Mouse (Mus musculus) mature B cell (primary cell): ENCODE data around the gene 2310022B05Rik.

ENCODE experiments used
- in situ Hi-C: fragments of 300-500 bp; cut with MboI; formaldehyde crosslinking; loops from 2 replicates; pipeline ENCODE4 v1.14.3; 2019

The 2310022B05Rik gene

DNA sequence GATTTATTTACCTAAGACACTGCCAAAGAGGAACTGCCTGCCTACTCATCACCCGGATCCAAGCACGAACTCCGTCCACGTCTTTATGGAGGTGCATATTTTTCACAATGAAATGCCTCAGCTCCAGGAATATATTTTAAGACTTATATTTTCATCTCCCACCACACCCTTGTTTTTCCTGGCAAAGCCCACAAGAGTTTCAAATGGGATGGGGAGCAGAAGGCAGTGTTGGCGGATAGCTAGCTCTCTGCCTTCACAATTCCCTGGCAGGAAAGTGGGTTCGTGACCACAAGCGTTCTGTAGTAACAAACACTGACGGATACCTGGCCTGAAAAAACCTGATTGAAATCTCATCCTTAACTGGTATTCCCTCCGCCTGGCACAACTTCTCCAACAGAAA, 1.4 kb downstream of the 2310022B05Rik start:
- in situ Hi-C loops, result no loop called here

DNA sequence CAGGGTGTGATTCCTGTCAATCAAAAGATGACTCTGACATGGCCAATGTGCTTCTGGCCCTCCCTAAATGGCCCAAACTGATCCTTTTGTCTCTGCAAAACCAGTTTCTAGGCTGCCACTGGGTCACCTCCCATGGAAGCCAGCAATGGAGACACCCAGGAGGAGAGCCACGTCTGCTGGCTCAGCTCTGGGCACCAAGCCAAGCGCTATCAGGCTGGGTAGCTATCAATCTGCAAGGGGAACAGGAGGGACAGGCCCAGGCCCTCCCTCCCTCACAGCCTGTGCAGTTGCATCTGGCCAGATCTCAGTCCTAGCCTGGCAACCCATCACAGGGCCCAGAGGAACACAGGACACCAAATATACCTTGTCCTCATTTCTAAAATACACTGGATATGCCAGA, 4.8 kb downstream of the 2310022B05Rik start:
- in situ Hi-C loops, result no loop called here

DNA sequence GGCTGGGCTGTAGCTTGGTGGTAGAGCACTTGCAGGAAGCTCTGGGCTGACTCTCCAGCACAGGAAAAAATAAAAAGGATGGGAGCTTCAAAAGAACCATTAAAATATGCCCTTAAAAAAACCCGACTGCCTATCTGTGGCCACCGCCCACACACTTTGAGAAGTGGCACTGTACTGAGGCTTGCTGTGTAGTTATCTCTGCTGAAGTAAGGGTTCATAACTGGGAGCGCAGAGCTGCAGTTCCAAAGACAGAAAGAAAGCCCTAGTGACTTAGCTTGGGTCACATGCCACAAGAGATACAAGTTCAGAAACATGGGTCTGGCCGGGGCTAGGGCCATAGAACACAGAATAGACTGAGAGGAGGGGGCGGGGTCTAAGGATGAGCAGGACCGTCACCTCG, 5.2 kb downstream of the 2310022B05Rik start:
- in situ Hi-C loops, result no loop called here

DNA sequence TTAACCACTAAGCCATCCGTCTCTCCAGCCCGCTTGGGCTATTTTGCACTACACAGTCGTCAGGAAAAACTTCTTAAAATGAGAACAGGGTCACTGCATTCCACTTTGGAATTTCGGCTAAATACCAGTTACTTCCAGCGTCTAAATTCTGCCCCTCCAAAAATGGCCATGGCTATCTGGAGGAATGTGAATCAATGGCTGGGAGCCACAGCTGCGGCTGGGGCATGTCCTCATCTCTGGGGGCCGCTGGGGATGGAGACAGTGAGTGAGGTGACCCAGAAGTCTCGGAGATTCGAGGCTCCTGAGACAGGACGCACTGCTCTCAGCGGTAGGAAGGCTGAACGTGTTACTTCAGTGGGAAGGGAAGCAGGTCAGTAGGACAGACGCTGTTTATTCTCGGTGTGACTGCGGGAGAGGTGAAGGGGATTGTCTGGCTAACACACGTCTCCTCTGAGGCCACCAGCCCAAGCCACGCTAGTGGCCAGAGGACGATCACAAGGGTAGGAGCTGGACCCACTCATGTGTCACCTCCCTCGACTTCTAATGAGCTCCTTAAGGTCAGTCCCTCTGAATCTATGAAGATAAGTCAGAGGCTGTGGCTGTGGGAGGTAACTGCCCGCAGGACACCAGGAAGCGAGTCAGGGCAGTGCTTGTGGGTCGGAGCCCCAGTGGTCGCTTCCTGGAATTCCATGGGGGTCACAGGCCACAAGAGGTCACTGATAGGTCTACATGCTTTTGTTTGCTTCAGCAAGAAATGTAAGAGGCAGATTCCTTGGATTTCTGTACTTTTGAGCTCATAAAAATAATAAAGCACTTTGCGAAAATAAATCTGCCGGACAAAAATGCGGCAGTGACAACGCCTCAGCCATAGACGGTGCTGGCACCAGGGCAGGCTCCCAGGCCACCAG, 9.3 kb downstream of the 2310022B05Rik start:
- in situ Hi-C loops, result no loop called here

GRCm38 (mm10) chr8:124652546-124652945, 10.6 kb downstream of the 2310022B05Rik start:
- in situ Hi-C loops, result no loop called here

DNA sequence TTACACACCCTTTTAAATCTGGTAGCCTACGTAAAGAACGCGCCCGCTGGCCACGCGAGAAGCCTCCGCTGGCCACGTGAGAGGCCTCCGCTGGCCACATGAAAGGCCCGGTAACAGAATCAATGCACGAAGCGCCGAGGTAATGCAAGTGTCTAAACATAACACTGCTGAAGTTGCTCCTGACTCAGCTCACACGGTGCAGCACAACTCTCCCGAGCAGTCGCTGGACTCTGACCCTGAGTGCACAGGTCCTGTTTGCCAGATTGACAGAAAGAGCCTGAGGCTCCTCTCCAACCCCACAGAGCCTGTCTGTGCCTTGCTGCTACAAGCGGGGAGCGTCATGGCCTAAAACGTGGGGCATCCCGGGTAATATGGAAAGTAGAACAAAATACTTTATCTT, 11.4 kb downstream of the 2310022B05Rik start:
- in situ Hi-C loops, result no loop called here

DNA sequence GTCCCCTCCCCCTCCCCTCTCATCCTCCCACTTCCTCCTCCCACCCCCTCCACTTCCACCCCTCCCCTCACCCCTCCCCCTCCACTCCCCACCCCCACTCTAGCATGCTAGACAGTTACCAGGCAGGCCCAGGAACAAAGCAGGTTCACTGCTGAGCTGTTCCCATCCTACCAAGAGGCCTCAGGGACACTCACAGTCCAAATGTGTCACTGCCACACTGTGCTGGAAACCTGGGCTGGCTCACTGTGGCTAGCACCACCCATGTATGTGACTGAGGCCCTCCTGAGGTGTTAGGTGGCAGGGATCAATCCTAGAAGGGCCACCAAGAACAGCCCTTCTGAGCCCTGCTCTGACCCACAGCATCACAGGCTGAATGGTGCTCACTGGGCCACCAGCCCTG, 14.9 kb downstream of the 2310022B05Rik start:
- in situ Hi-C loops, result no loop called here

- in situ Hi-C loops, result no loop called here
These were observed 19.4 kb downstream of the 2310022B05Rik start for GRCm38 (mm10) chr8:124643540-124644339.

- in situ Hi-C loops, result no loop called here
These were observed 21.6 kb downstream of the 2310022B05Rik start for GRCm38 (mm10) chr8:124641599-124641998.

DNA sequence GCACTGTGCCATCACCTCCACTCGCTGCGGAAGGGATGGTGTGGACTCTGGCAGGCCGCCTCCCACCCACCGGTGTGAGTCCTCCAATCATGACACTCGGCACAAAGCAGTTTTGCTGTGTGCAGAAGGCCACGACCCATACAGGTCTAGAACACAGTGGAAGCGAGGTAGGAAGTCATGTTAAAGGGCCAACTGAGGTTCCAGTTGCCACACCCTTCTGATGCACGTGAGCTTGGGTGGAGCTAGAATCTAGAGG, 28.0 kb downstream of the 2310022B05Rik start:
- in situ Hi-C loops, result no loop called here

DNA sequence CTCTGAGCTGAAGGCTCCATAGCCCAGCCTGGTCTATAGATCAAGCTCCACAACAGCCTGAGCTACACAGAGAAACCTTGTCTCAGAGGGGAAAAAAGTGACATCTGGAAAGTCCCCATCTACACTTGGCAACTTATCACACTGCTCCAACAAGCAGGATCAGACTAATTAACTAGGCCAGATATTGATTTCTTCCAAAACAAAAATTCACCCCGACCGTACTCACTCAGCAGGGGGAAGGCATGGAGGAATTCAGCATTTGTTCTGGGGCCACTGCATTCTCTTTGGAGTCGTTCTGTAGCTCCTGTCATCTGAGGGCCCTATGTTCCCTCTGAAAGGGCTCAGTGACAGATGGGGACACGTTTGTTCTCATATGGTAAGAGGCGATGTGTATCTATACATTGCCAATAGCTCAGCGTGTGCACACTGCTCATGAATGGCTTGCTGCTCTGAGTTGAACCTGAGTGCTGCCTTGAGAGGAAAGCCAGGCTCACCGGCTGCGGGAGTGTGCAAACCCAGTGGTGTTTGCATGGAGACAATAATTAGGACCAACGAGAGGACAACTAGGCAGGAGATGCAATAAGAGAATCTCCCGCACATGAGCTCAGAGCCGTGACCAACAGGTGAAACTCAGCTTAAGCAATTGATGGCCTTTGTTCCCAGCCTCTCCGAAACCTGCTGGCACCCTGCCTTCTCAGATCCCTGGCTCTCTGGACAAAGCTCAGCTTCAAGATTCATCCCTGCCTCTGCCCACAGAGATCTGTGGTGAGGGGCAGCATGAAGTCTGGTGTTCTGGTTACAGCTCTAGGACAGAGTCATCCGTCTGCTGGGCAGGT, 28.5 kb downstream of the 2310022B05Rik start:
- in situ Hi-C loops, result no loop called here

DNA sequence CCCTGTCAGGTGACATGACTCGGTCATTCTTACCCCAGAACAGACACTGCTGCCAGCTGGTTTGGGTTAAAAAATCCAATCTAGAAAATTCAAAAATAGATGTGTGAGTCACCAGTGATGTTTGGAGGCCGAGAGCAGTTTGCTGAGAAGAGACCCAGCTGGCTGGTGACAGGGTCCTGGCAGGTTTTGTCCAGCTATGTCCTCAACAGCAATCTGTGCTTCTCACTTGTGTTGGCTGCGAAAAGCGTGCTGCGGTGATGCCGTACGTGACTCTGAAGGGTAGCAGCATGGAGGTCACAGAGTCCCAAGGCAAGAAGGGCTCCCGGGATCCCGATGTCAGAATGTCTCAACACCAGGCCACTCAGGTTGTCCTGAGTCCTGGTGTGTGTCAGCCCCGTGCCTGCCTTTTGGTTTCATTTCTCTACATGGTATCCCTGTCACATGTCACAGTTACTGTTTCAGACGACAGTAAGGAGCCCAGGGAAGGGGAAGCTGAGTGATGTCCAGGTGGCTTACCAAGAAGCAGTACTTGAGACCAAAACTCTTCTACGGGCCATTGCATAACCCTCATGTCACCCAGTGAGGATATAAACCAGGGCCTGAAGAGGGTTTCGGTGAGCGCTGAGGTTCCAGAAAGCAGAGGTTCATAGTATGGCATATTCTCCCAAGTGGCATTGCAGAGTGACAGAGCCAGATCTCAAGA, 30.0 kb downstream of the 2310022B05Rik start:
- in situ Hi-C loops, result no loop called here

DNA sequence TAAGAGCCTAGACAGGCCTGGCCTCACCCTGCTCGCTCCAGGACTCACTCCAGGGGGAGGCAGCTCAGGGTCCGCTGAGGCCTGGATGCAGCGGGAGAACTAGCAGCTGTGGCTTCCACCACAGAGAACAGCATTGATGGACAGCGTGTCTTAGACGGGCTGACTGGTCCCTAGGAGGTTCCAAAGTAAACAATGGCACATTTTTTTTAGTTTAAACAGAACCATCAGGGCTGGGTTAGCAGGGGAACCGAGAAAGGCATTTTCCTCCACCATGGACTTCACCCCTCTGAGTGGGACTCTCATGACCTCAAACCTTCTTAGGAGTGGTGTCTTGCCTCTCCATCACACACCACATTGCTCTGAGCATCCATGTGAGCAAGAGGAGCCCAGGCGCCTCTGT, 31.2 kb downstream of the 2310022B05Rik start:
- in situ Hi-C loops, result no loop called here

GRCm38 (mm10) chr8:124630891-124631290, 32.3 kb downstream of the 2310022B05Rik start:
- in situ Hi-C loops, result no loop called here

GRCm38 (mm10) chr8:124630489-124630888, 32.7 kb downstream of the 2310022B05Rik start:
- in situ Hi-C loops, result no loop called here

DNA sequence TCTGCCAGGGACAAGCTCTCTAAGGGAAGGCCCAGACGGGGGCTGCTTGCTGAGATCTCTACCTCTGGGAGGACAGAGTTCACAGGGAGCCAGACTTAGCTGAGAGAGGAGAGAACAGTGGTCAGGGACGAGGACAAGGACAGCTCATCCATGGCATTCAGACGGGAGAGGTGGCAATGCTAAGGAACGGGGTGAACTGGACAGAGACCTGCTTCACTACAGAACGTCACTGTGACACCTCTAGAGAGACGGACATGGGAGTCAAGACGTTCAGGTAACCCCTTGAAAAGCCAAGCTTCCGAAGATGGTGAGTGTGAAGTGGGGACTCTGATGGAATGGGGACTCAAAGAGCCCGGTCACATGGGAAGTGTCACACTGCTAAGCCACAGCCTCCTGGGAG, 36.9 kb downstream of the 2310022B05Rik start:
- in situ Hi-C loops, result no loop called here

DNA sequence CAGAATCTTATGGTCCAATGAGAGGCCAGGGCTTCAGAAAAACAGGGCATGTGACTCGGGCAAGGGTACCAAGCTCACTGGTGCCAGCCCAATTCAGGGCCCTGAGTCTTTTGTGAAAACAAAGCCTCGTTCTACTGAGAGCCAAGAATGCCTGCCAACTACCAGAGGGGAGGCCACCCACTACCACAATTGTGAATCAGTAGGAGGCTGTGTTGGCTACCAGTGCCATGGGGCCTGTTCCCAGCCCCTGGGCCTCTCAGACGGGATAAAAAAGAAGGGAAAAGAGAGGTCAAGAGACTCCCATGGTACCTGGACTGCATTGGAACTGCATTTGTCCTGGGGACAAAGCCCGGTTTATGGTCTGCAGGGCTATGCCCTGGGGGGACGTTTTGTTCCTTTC, 41.9 kb downstream of the 2310022B05Rik start:
- in situ Hi-C loops, result no loop called here

GRCm38 (mm10) chr8:124618252-124618651, 44.9 kb downstream of the 2310022B05Rik start:
- in situ Hi-C loops, result no loop called here

- in situ Hi-C loops, result no loop called here
These were observed 45.8 kb downstream of the 2310022B05Rik start for GRCm38 (mm10) chr8:124617266-124617869.

DNA sequence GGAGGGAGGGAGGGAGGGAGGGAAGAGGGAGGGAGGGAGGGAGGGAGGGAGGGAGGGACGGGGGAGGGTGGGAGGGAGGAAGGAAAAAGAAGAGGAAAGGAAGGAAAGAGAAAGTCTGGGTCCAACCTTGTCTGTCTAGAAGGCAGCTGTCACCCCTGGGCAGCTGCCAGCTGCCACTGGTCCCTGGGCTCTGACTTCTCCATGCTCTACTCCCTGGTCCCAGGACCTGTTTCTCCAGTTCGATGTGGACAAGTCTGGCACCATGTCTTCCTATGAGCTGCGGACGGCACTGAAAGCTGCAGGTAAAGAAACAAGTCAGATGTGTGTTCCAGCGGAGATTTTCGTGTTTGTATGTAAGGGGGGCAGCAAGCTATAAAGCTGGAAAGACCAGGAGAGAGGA, 48.8 kb downstream of the 2310022B05Rik start:
- in situ Hi-C loops, result no loop called here

DNA sequence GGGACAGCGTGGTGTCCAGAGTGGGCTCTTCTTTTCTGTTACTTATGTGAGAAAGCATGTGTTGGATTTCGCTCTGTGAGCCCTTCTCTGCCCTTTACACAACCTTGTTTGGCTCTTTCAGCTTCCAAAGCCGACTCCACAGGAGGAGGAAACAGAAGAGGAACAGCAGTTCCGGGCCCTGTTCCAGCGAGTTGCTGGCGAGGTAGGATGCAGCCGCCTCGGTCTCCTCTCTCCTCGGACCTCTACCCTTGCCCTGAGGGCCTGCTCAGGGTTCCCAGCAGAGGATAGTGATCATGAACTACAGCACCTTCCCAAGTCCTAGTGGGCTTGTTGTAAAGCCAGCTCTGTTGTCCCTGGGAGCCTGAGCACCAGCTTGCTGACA, 54.2 kb downstream of the 2310022B05Rik start:
- in situ Hi-C loops, result no loop called here
